Mouse (Mus musculus) intestine, embryonic 16.5 days (tissue): Measurements from ENCODE around the gene Klhl42. TPM values are rescaled to one million over a fixed set of nuclear protein-coding genes. Genes with fewer than 3 reads are reported as not detected.
A peak's percentile ranks its signal among the peaks of the same experiment; 100 is the strongest.

Experiments used
- ATAC-seq: fragments of 200-750 bp; cut with Nextera tagmentation; 2 replicates; pipeline ENCODE4 v1.8.0; 2017; ENCODE audit warnings: moderate TSS enrichment, moderate library complexity
- H3K27ac ChIP-seq: fragments of 300-500 bp; sonication (generic); 2 replicates; pipeline ENCODE4 v1.5.1; 2014; ENCODE audit warnings: mild to moderate bottlenecking, low read length
- H3K27me3 ChIP-seq: fragments of 300-500 bp; sonication (generic); replicated peaks from 2 replicates; pipeline ENCODE4 v1.6.1; 2014; ENCODE audit warnings: low read length, control low read depth, mixed read lengths; ENCODE audit not compliant: control insufficient read depth, insufficient read depth
- H3K36me3 ChIP-seq: fragments of 300-500 bp; sonication (generic); 2 replicates; pipeline ENCODE4 v1.6.1; 2014; ENCODE audit warnings: low read length, control low read depth; ENCODE audit not compliant: control insufficient read depth, insufficient read depth
- H3K4me1 ChIP-seq: fragments of 300-500 bp; sonication (generic); 2 replicates; pipeline ENCODE4 v1.6.1; 2014; ENCODE audit warnings: low read length, control low read depth, mixed read lengths; ENCODE audit not compliant: control insufficient read depth, insufficient read depth
- H3K4me2 ChIP-seq: fragments of 300-500 bp; sonication (generic); 2 replicates; pipeline ENCODE4 v1.6.1; 2014; ENCODE audit warnings: low read depth, low read length, control low read depth
- H3K4me3 ChIP-seq: fragments of 300-500 bp; sonication (generic); 2 replicates; pipeline ENCODE4 v1.5.1; 2014; ENCODE audit warnings: mild to moderate bottlenecking, low read length
- H3K9ac ChIP-seq: fragments of 300-500 bp; sonication (generic); 2 replicates; pipeline ENCODE4 v1.6.1; 2014; ENCODE audit warnings: low read depth, low read length
- H3K9me3 ChIP-seq: fragments of 300-500 bp; sonication (generic); 2 replicates; pipeline ENCODE4 v1.6.1; 2016; ENCODE audit warnings: low read length, control low read depth; ENCODE audit not compliant: control insufficient read depth
- WGBS: fragments of 180-500 bp; shearing (Covaris S2); extraction: QIAGEN DNeasy Blood & Tissue Kit; methylation state at CpG from one replicate; pipeline ENCODE4 v1.1.7; 2014; 5-methylcytosine and 5-hydroxymethylcytosine counted together
- polyA plus RNA-seq: library from polyadenylated mRNA; unstranded; fragments of >200 nt; fragmentation: Nextera tagmentation; extraction: Ambion mirVana; gene quantifications from 2 replicates; pipeline ENCODE4 v1.2.1, GENCODE M21; 2015

Klhl42 gene
- 4.6 and 5.2 TPM in 2 replicates for polyA plus RNA-seq

DNA sequence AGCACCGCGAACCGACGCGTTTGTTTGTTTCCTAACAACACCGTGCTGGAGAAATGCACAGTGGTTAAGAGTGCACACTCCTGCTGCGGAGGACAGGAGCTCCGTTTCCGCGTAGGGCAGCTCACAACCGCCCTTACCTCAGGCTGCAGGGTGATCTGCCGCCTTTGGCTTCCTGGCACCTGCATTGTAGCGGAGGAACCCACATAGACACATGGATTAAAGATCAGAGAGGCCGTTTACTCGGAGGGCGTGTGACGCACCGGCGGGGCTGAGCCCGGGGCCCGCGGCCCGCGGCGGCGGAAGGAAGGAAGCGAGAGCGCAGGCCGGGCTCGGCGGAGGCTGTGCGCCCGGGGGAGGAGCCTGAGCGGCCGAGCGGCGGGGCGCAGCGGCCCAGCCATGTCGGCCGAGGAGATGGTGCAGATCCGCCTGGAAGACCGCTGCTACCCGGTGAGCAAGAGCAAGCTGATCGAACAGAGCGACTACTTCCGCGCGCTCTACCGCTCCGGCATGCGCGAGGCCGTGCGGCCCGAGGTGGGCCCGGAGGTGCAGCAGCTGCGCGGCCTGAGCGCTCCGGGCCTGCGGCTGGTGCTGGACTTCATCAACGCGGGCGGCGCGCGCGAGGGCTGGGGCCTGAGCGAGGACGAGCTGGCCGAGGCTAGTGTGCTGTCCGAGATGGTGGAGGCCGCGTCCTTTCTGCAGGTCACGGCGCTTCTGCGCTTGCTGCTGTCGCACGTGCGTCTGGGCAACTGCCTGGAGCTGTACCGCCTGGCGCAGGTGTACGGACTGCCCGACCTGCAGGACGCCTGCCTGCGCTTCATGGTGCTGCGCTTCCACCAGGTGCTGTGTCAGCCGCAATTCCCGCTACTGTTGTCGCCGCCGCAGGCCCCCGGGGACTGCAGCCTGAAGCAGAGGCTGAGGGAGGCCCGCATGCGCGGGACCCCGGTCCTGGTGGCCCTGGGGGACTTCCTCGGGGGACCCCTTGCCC, at the start of gene Klhl42:
TSS of gene Klhl42 (plus strand) at position 244 of the 985 bp plus-strand sequence.
- H3K9me3 ChIP-seq, result no peaks in the 10 kb centered on the region

DNA sequence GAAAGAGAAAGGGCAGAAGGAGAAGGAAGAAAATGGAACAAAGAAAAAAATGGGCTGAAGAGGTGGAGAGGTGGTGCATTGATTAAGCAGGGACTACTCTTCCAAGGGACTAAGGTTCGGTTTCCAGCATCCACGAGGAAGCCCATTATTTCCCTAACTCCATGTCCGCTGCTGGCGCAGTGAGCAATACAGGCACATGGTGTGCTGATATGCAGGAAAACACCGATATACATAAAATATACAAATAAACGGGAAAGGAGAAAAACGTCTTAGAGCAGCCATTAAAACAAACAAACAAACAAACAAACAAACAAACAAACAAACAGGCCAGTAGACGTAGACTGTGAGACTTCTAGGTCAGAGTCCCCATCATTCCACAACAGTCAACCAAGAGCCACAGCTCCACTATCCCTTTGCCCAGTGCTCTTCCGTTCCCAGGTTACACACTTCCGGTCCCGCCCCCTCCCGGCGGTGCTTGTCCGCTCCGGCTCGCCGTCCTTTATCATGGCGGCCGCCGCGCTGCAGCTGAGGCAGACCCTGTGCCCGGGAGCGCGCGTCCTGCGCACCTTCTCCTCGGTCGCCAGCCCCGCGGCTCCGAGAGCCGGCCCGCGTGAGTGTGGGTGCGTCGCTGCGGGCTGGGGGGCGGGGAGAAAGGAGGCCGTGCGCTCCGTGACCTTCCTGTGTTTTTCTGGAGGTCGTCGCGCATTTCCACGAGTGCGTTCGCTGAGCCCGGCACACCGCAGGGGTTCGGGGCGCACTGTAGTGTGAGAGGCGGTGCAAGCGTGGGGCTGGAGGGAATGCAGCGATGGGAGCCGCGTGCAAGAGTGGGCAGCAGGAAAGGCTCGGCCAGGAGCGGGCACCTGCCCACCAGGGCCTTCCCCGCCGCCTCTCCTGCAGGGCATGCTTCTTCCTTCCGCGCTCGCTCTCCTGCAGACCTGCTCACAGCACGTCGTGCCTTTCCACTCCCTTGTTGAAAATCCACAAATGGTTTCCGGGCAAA, 48.6 kb upstream of the Klhl42 start, which contains the start of gene Mrps35:
TSS of gene Mrps35 (plus strand) at position 474 of the 1,000 bp plus-strand sequence.
- peak within 1 kb of the TSS; percentile 78 for H3K4me2 ChIP-seq
- H3K4me3 ChIP-seq, result peak within 1 kb of the TSS; percentile 82
- H3K9me3 ChIP-seq, result no peaks in the 10 kb centered on the region
- no peaks in the 10 kb centered on the region for H3K27me3 ChIP-seq
- H3K36me3 ChIP-seq, result no peaks in the 10 kb centered on the region
- H3K4me1 ChIP-seq, result peaks cover 10% of the 10 kb centered on the region
- ATAC-seq, result peak; percentile 99
- H3K27ac ChIP-seq, result peak within 1 kb of the TSS; percentile 76
- peak within 1 kb of the TSS; percentile 93 for H3K9ac ChIP-seq
- WGBS, result 2% methylated on average over 61 of the region's 66 CpGs

More for the DNA sequence above, at the start of gene Klhl42:
- no peaks in the 10 kb centered on the region for H3K27me3 ChIP-seq
- H3K36me3 ChIP-seq, result 0 out of 2 replicates have a peak, but pooled peaks cover 2% of the 10 kb centered on the region
- peaks cover 19% of the 10 kb centered on the region for H3K4me1 ChIP-seq
- WGBS, result under 1% methylated on average over 91 of the region's 99 CpGs
- ATAC-seq, result peak; percentile 97
- peak within 1 kb of the TSS; percentile 89 for H3K4me2 ChIP-seq
- H3K4me3 ChIP-seq, result peak within 1 kb of the TSS; percentile 77
- peak within 1 kb of the TSS; percentile 92 for H3K27ac ChIP-seq
- peak within 1 kb of the TSS; percentile 94 for H3K9ac ChIP-seq

DNA sequence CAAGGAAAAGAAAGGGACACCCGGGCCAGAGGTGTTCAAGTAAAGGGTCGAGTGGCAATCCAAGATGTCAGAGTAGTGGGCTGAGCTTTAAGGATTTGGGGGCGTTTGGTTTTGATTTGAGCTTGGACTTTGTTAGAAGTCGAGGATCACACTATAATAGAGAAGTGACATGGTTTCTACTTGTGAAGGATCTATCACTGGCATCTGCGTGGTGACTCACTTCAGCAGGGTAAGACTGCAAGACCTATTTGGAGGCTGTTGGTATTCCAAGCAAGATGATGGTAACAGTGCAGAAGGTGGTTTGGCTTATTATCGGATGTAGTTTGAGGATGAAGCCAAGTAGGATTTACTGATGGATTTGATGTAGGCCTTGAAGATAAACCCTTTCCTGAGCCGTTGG, 47.5 kb upstream of the Klhl42 start:
- no peak overlapping the region for H3K27ac ChIP-seq

DNA sequence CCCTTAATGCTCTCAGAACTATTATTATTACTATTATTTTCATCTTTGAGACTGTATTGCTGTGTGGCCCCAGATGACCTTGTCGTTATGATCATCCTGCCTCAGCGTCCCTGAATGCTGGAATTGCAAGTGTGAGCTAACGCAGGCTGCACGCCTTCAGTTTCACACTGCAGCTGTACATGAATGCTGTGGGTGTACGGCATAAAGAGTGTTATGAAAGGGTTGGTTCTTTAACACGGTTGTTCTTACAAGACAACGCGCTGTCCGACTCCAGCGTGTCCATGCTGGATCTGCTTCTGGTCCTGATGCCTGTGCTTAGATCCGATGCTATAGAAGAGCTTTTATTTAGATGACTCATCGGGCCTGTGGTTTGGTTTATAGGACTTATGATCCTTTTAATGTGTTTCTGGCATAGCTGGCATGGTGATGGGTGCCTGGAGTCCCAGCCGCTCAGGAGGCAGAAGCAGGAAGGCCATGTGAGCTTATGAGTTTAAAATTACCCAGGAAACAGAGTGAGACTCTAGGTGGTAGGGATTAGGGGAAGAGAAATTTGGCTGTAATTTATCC, 41.9 kb upstream of the Klhl42 start:
- Histone ChIP-seq H3K36me3 (peaks cover 13% of the 10 kb centered on the region), H3K4me2 (no peak overlapping the region), H3K27me3 (no peaks in the 10 kb centered on the region), H3K4me3 (no peak overlapping the region), H3K9ac (no peak overlapping the region), H3K27ac (no peak overlapping the region), H3K4me1 (peaks cover under 1% of the 10 kb centered on the region; the same call in 1 of the 2 replicates), H3K9me3 (no peaks in the 10 kb centered on the region)
- 92% methylated on average over 13 of the region's 13 CpGs for WGBS
- ATAC-seq, result no peak

More for the DNA sequence above, 47.5 kb upstream of the Klhl42 start:
- H3K9ac ChIP-seq, result peak overlapping the region; percentile 93
- H3K9me3 ChIP-seq, result no peaks in the 10 kb centered on the region
- peaks cover 10% of the 10 kb centered on the region for H3K4me1 ChIP-seq
- peaks cover 3% of the 10 kb centered on the region; the same call in 1 of the 2 replicates for H3K36me3 ChIP-seq
- WGBS, result 48% methylated on average over 7 of the region's 7 CpGs
- ATAC-seq, result no peak
- peak overlapping the region; percentile 82 for H3K4me3 ChIP-seq
- no peaks in the 10 kb centered on the region for H3K27me3 ChIP-seq
- H3K4me2 ChIP-seq, result peak overlapping the region; percentile 78

DNA sequence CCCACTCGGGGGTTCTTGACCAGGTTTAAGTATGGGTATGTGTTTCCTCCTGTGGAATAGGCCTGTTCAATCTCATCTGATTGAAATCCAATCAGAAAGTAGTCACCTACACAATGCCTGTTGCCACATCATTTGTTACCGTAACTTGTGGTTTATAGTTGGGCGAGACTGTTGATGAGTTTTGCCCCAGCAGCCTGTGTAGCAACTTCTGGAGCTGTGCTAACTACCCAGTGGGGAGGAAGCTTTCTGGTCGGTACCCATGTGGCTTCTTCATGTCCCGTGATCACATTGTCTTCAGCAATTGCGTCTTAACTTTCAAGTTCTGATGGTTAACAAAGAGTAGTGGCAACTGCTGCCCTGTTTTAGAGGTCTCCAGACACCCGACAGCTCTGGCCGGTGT, 39.5 kb upstream of the Klhl42 start:
- Histone ChIP-seq H3K9me3 (no peaks in the 10 kb centered on the region), H3K4me1 (no peaks in the 10 kb centered on the region), H3K36me3 (peaks cover 15% of the 10 kb centered on the region), H3K27ac (no peak overlapping the region), H3K4me2 (no peak overlapping the region), H3K9ac (no peak overlapping the region), H3K27me3 (no peaks in the 10 kb centered on the region), H3K4me3 (no peak overlapping the region)
- 95% methylated on average over 8 of the region's 8 CpGs for WGBS
- no peak for ATAC-seq

DNA sequence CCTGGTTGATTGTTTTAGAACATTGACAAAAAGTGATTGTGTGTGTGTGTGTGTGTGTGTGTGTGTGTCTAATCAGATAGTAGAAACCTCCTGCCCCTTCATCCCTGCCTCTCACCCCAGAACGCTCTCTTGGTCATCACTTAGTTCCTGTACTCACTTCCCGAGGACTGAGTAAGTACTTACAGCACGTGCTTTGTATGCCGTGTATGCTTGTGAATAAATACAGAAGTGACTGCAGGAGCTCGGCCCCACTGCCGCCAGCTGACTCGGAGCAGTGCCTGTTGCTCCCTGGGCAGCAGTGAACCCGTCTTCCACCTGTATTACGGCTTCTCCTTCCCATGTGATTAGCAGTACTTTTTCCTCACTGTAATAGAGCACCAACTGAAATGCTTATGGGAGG, 38.7 kb upstream of the Klhl42 start:
- H3K27ac ChIP-seq, result no peak overlapping the region
- peaks cover 15% of the 10 kb centered on the region for H3K36me3 ChIP-seq
- H3K4me1 ChIP-seq, result no peaks in the 10 kb centered on the region
- no peaks in the 10 kb centered on the region for H3K9me3 ChIP-seq
- no peak overlapping the region for H3K4me2 ChIP-seq
- H3K4me3 ChIP-seq, result no peak overlapping the region
- no peak overlapping the region for H3K9ac ChIP-seq
- 89% methylated on average over 9 of the region's 9 CpGs for WGBS
- H3K27me3 ChIP-seq, result no peaks in the 10 kb centered on the region
- ATAC-seq, result no peak

DNA sequence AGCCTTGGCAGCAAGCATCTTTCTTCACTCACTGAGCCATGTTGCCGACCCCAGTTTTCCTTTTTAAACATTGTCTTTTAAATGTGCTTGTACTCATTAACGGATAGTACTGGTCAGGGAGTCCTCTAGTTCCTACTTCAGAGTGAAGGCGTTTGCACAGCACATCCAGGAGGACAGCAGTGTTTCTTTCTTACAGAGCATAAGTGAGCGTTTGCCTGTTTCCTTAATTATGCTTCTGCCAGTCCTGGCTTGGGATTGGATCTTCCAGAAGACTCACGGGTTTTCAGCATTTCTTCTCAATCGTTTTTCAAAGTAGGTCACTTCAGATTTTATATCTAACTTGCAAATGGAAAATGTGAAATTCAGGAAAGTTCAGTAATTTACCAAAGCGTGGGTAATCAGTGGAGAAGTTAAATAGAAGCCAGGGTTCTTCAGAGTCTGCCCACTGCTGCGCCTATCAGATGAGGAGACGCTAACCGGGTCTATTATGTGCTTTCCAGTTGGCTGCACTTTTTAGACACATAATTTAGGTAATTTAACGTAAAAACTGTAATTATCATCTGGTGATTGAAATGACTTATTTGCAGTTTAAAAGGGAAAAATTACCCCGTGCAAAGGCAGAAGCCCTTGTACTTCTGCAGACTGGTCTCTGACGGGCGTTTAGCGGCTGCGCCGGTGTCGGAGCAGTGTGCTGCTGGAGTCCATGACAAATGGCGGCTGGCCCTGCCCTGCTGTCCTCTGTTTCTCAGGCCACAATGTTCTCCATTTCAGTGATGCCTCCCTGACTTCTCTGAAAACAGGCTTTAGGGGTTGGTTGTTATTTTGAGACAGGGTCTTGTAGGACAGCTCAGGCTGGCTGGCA, 37.2 kb upstream of the Klhl42 start:
- WGBS, result 91% methylated on average over 19 of the region's 19 CpGs
- Histone ChIP-seq H3K27ac (no peak overlapping the region), H3K4me2 (no peak overlapping the region), H3K9ac (no peak overlapping the region), H3K9me3 (no peaks in the 10 kb centered on the region), H3K27me3 (no peaks in the 10 kb centered on the region), H3K4me3 (no peak overlapping the region), H3K4me1 (no peaks in the 10 kb centered on the region), H3K36me3 (peaks cover 14% of the 10 kb centered on the region; the same call in 1 of the 2 replicates)
- no peak for ATAC-seq

DNA sequence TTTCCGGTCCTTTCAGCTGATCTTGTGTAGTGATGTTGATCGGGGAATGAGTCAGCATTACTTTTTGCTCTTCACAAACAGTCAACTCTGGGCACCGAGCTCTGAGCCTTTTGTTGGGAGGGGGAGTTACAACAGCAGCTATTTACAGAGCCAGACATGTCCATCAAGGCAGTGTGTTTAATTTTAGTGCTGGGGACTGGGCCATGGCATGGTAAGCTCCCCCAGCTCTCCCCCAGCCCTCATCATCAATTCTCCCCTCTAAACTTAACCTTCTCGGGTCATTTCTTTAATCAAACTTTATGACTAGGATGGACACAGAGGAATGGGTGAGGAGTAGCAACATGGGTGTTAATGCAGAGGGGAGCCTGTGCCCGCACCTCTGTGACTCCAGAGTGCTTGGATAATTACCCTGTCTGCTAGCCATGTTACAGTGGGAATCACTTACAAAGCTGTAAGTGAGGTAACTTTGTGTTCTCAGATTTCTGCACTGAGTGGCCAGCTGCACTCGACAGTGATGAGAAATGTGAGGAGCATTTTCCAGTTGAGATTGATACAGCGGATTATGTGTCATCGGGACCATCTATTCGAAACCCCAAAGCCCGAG, 35.7 kb upstream of the Klhl42 start:
- Histone ChIP-seq H3K27me3 (no peaks in the 10 kb centered on the region), H3K9me3 (no peaks in the 10 kb centered on the region), H3K4me1 (no peaks in the 10 kb centered on the region), H3K9ac (no peak overlapping the region), H3K4me3 (no peak overlapping the region), H3K27ac (no peak overlapping the region), H3K4me2 (no peak overlapping the region), H3K36me3 (peaks cover 14% of the 10 kb centered on the region; the same call in 1 of the 2 replicates)
- no peak for ATAC-seq
- WGBS, result 90% methylated on average over 10 of the region's 10 CpGs
